Mouse (Mus musculus) hindbrain, embryonic 15.5 days (tissue): ENCODE data around the gene Tmprss2. TPM values are rescaled to one million over a fixed set of nuclear protein-coding genes. Genes with fewer than 3 reads are reported as not detected.
"Not testable (repeated sequence)": the region's sequence is repeated elsewhere in the genome, so short reads cannot be mapped to it uniquely, and the experiment has no call there.

Experiments
- ATAC-seq: fragments of 200-750 bp; cut with Nextera tagmentation; 2 replicates; pipeline ENCODE4 v1.8.0; 2017; ENCODE audit warnings: low read depth, moderate number of reproducible peaks, moderate TSS enrichment; ENCODE audit not compliant: low FRiP score
- H3K27ac ChIP-seq: fragments of 300-500 bp; sonication (generic); replicated peaks from 2 replicates; pipeline ENCODE4 v1.5.1; 2015; ENCODE audit warnings: mild to moderate bottlenecking, inconsistent platforms
- H3K27me3 ChIP-seq: fragments of 300-500 bp; sonication (generic); 2 replicates; pipeline ENCODE4 v1.6.1; 2015; ENCODE audit warnings: control low read depth, inconsistent platforms
- H3K36me3 ChIP-seq: fragments of 300-500 bp; sonication (generic); 2 replicates; pipeline ENCODE4 v1.6.1; 2015; ENCODE audit warnings: control low read depth, inconsistent platforms
- H3K4me1 ChIP-seq: fragments of 300-500 bp; sonication (generic); replicated peaks from 2 replicates; pipeline ENCODE4 v1.6.1; 2015; ENCODE audit warnings: control low read depth, inconsistent platforms
- H3K4me2 ChIP-seq: fragments of 300-500 bp; sonication (generic); 2 replicates; pipeline ENCODE4 v1.6.1; 2015; ENCODE audit warnings: moderate library complexity, mild to moderate bottlenecking, inconsistent platforms
- H3K4me3 ChIP-seq: fragments of 300-500 bp; sonication (generic); 2 replicates; pipeline ENCODE4 v1.5.1; 2015; ENCODE audit warnings: mild to moderate bottlenecking, inconsistent platforms
- H3K9ac ChIP-seq: fragments of 300-500 bp; sonication (generic); 2 replicates; pipeline ENCODE4 v1.6.1; 2015; ENCODE audit warnings: inconsistent platforms
- H3K9me3 ChIP-seq: fragments of 300-500 bp; sonication (generic); 2 replicates; pipeline ENCODE4 v1.6.1; 2016; ENCODE audit warnings: control low read depth, inconsistent platforms
- WGBS: fragments of 180-500 bp; shearing (Covaris S2); methylation state at CpG from one replicate; pipeline ENCODE4 v1.1.7; 2015; 5-methylcytosine and 5-hydroxymethylcytosine counted together
- polyA plus RNA-seq: library from polyadenylated mRNA; unstranded; fragments of >200 nt; fragmentation: Nextera tagmentation; extraction: Ambion mirVana; gene quantifications from 2 replicates; pipeline ENCODE4 v1.2.1, GENCODE M21; 2015

Gene Tmprss2
- polyA plus RNA-seq, 1 experiment from 2014 or later = 0.13 TPM

GRCm38 (mm10) chr16:97610246-97610645 lies 749 bp downstream of the Tmprss2 start:
- H3K27ac ChIP-seq = no peak overlapping the region
- H3K9ac ChIP-seq = peak overlapping the region; percentile 30; the same call in 1 of the 2 replicates
- peaks cover 12% of the 10 kb centered on the region for H3K4me1 ChIP-seq
- peak overlapping the region; percentile 38 for H3K4me3 ChIP-seq
- no peak for ATAC-seq
- 3% methylated on average over 20 of the region's 20 CpGs for WGBS
- H3K27me3 ChIP-seq = peaks cover 48% of the 10 kb centered on the region
- H3K9me3 ChIP-seq = no peaks in the 10 kb centered on the region
- no peaks in the 10 kb centered on the region for H3K36me3 ChIP-seq
- peak overlapping the region; percentile 72 for H3K4me2 ChIP-seq

GRCm38 (mm10) chr16:97609676-97610075 lies 1.3 kb downstream of the Tmprss2 start:
- 88% methylated on average over 2 of the region's 2 CpGs for WGBS
- no peak overlapping the region for H3K9ac ChIP-seq
- no peak for ATAC-seq
- H3K4me2 ChIP-seq = peak overlapping the region; percentile 72; the same call in 1 of the 2 replicates
- H3K4me3 ChIP-seq = no peak overlapping the region
- H3K4me1 ChIP-seq = peaks cover 12% of the 10 kb centered on the region
- H3K36me3 ChIP-seq = no peaks in the 10 kb centered on the region
- H3K9me3 ChIP-seq = no peaks in the 10 kb centered on the region
- H3K27me3 ChIP-seq = peaks cover 48% of the 10 kb centered on the region
- H3K27ac ChIP-seq = no peak overlapping the region

GRCm38 (mm10) chr16:97607956-97608355 lies 3.0 kb downstream of the Tmprss2 start:
- Histone ChIP-seq H3K4me2 (no peak overlapping the region), H3K27ac (no peak overlapping the region), H3K4me3 (no peak overlapping the region), H3K9ac (no peak overlapping the region), H3K36me3 (no peaks in the 10 kb centered on the region), H3K27me3 (peaks cover 43% of the 10 kb centered on the region), H3K9me3 (no peaks in the 10 kb centered on the region), H3K4me1 (peaks cover 12% of the 10 kb centered on the region)
- WGBS = 91% methylated on average over 1 of the region's 1 CpGs
- ATAC-seq = no peak

GRCm38 (mm10) chr16:97606829-97607228 lies 4.2 kb downstream of the Tmprss2 start:
- no peak for ATAC-seq
- Histone ChIP-seq H3K9me3 (no peaks in the 10 kb centered on the region), H3K4me2 (no peak overlapping the region), H3K36me3 (no peaks in the 10 kb centered on the region), H3K4me1 (peaks cover 12% of the 10 kb centered on the region), H3K27me3 (peaks cover 40% of the 10 kb centered on the region), H3K9ac (no peak overlapping the region), H3K27ac (no peak overlapping the region), H3K4me3 (no peak overlapping the region)
- WGBS = 75% methylated on average over 2 of the region's 2 CpGs

GRCm38 (mm10) chr16:97605957-97606721 lies 4.9 kb downstream of the Tmprss2 start:
- no peak overlapping the region for H3K4me2 ChIP-seq
- no peak overlapping the region for H3K4me3 ChIP-seq
- no peaks in the 10 kb centered on the region for H3K9me3 ChIP-seq
- no peak for ATAC-seq
- H3K9ac ChIP-seq = no peak overlapping the region
- WGBS = 92% methylated on average over 9 of the region's 9 CpGs
- peaks cover 11% of the 10 kb centered on the region for H3K4me1 ChIP-seq
- H3K27me3 ChIP-seq = peaks cover 33% of the 10 kb centered on the region
- H3K36me3 ChIP-seq = no peaks in the 10 kb centered on the region
- H3K27ac ChIP-seq = no peak overlapping the region

- Histone ChIP-seq H3K4me2 (no peak overlapping the region), H3K9ac (no peak overlapping the region), H3K4me3 (no peak overlapping the region), H3K36me3 (no peaks in the 10 kb centered on the region), H3K27ac (no peak overlapping the region), H3K9me3 (no peaks in the 10 kb centered on the region), H3K27me3 (no peaks in the 10 kb centered on the region), H3K4me1 (no peaks in the 10 kb centered on the region)
- ATAC-seq = no peak
- WGBS = 71% methylated on average over 1 of the region's 1 CpGs
Measured at GRCm38 (mm10) chr16:97602256-97602655, 8.7 kb downstream of the Tmprss2 start.

- no peaks in the 10 kb centered on the region for H3K27me3 ChIP-seq
- H3K4me2 ChIP-seq = no peak overlapping the region
- no peak overlapping the region for H3K4me3 ChIP-seq
- H3K9me3 ChIP-seq = no peaks in the 10 kb centered on the region
- H3K9ac ChIP-seq = no peak overlapping the region
- H3K4me1 ChIP-seq = no peaks in the 10 kb centered on the region
- no peak overlapping the region for H3K27ac ChIP-seq
- ATAC-seq = no peak
- 82% methylated on average over 2 of the region's 2 CpGs for WGBS
- no peaks in the 10 kb centered on the region for H3K36me3 ChIP-seq
Measured at GRCm38 (mm10) chr16:97600591-97600990, 10.4 kb downstream of the Tmprss2 start.

GRCm38 (mm10) chr16:97598046-97598445 lies 12.9 kb downstream of the Tmprss2 start:
- Histone ChIP-seq H3K9me3 (no peaks in the 10 kb centered on the region), H3K27me3 (no peaks in the 10 kb centered on the region), H3K4me1 (no peaks in the 10 kb centered on the region), H3K9ac (no peak overlapping the region), H3K36me3 (no peaks in the 10 kb centered on the region), H3K4me2 (no peak overlapping the region), H3K4me3 (no peak overlapping the region), H3K27ac (no peak overlapping the region)
- ATAC-seq = no peak
- 93% methylated on average over 2 of the region's 2 CpGs for WGBS

GRCm38 (mm10) chr16:97593816-97594509 lies 17.0 kb downstream of the Tmprss2 start:
- H3K9me3 ChIP-seq = no peaks in the 10 kb centered on the region
- H3K36me3 ChIP-seq = no peaks in the 10 kb centered on the region
- no peak overlapping the region for H3K27ac ChIP-seq
- no peaks in the 10 kb centered on the region for H3K27me3 ChIP-seq
- no peak overlapping the region for H3K4me3 ChIP-seq
- H3K9ac ChIP-seq = no peak overlapping the region
- WGBS = 76% methylated on average over 4 of the region's 4 CpGs
- no peak overlapping the region for H3K4me2 ChIP-seq
- H3K4me1 ChIP-seq = no peaks in the 10 kb centered on the region
- no peak for ATAC-seq

- H3K27ac ChIP-seq = no peak overlapping the region
- H3K4me2 ChIP-seq = no peak overlapping the region
- no peak overlapping the region for H3K4me3 ChIP-seq
- no peaks in the 10 kb centered on the region for H3K4me1 ChIP-seq
- no peaks in the 10 kb centered on the region for H3K27me3 ChIP-seq
- no peak for ATAC-seq
- WGBS = 32% methylated on average over 1 of the region's 1 CpGs
- H3K36me3 ChIP-seq = no peaks in the 10 kb centered on the region
- no peak overlapping the region for H3K9ac ChIP-seq
- H3K9me3 ChIP-seq = no peaks in the 10 kb centered on the region
Measured at GRCm38 (mm10) chr16:97593057-97593456, 17.9 kb downstream of the Tmprss2 start.

- no peak overlapping the region for H3K27ac ChIP-seq
- H3K4me2 ChIP-seq = no peak overlapping the region
- no peaks in the 10 kb centered on the region for H3K4me1 ChIP-seq
- H3K36me3 ChIP-seq = no peaks in the 10 kb centered on the region
- no peak overlapping the region for H3K9ac ChIP-seq
- no peaks in the 10 kb centered on the region for H3K9me3 ChIP-seq
- no peaks in the 10 kb centered on the region for H3K27me3 ChIP-seq
- ATAC-seq = no peak
- WGBS = 87% methylated on average over 2 of the region's 2 CpGs
- H3K4me3 ChIP-seq = no peak overlapping the region
Measured at GRCm38 (mm10) chr16:97591512-97591911, 19.5 kb downstream of the Tmprss2 start.

- not testable (repeated sequence) for H3K27ac ChIP-seq, ATAC-seq, H3K9me3 ChIP-seq, H3K36me3 ChIP-seq, H3K4me3 ChIP-seq, H3K27me3 ChIP-seq, H3K4me2 ChIP-seq, H3K4me1 ChIP-seq, H3K9ac ChIP-seq
- WGBS = 83% methylated on average over 1 of the region's 1 CpGs
Measured at GRCm38 (mm10) chr16:97582876-97583275, 28.1 kb downstream of the Tmprss2 start.
